Comparison of ENCODE assay signal across 28 mouse cellular contexts in genomic region chr11:49264622-49265021, GRCm38 (mm10). TPM values are rescaled to one million over a fixed set of nuclear protein-coding genes. Genes with fewer than 3 reads are reported as not detected.
DNase-seq lines count a peak whose midpoint lies in the region; ATAC-seq and TF ChIP-seq lines count a peak whose summit lies in the region.
"Had no signal": no experiment of that assay in that cellular context is flagged by ENCODE, and none has a peak within 500 bp of the region (broad histone marks: within the 10 kb centered on the region; RNA-seq: fewer than 3 reads in every experiment).

No protein-coding gene starts in this region.

- ATAC-seq in intestine, postnatal 0 days = peak; percentile 48
- ATAC-seq: hindbrain, postnatal 0 days had no signal

- no peak overlapping the region for H3K4me3 ChIP-seq in lung, adult 2 months (replicated peaks; ENCODE audit: extremely low read depth, low read depth, low read length)
- H3K4me3 ChIP-seq in intestine, postnatal 0 days (ENCODE audit: low read depth, low read length) = no peak overlapping the region
- H3K4me3 ChIP-seq: embryonic facial prominence, embryonic 15.5 days; forebrain, embryonic 10.5 days; heart, embryonic 15.5 days; limb, embryonic 12.5 days; liver, embryonic 13.5 days; midbrain, embryonic 10.5 days had no signal

- no peaks in the 10 kb centered on the region for H3K9me3 ChIP-seq in intestine, postnatal 0 days (ENCODE audit: control insufficient read depth)
- H3K9me3 ChIP-seq: embryonic facial prominence, embryonic 15.5 days; forebrain, embryonic 10.5 days; heart, embryonic 15.5 days; limb, embryonic 12.5 days; liver, embryonic 13.5 days; midbrain, embryonic 10.5 days had no signal

- H3K36me3 ChIP-seq in intestine, postnatal 0 days (ENCODE audit: control insufficient read depth, insufficient read depth) = peaks cover 39% of the 10 kb centered on the region

- peaks cover 17% of the 10 kb centered on the region for H3K4me1 ChIP-seq in lung, adult 2 months (ENCODE audit: control insufficient read depth, insufficient read depth, low read length)
- peaks cover 8% of the 10 kb centered on the region; the same call in 1 of the 2 replicates for H3K4me1 ChIP-seq in intestine, postnatal 0 days (replicated peaks; ENCODE audit: control insufficient read depth, insufficient read depth, low read length)
- H3K4me1 ChIP-seq: embryonic facial prominence, embryonic 15.5 days; forebrain, embryonic 10.5 days; limb, embryonic 12.5 days; midbrain, embryonic 10.5 days had no signal

- no peaks in the 10 kb centered on the region for H3K27me3 ChIP-seq in intestine, postnatal 0 days (replicated peaks; ENCODE audit: control insufficient read depth, insufficient read depth, low read length)
- H3K27me3 ChIP-seq: embryonic facial prominence, embryonic 15.5 days; heart, embryonic 15.5 days; limb, embryonic 12.5 days; liver, embryonic 13.5 days had no signal

- 60% methylated on average over 11 of the region's 11 CpGs for WGBS in lung, adult 2 months
- 45% methylated on average over 11 of the region's 11 CpGs for WGBS in intestine, postnatal 0 days

- no peak for TF ChIP-seq CTCF in lung, adult 2 months (IDR thresholded peaks at IDR 0.05; ENCODE audit: insufficient read depth, low read length)
- TF ChIP-seq CTCF in intestine, postnatal 0 days (IDR thresholded peaks at IDR 0.05; ENCODE audit: low read depth) = no peak

- H3K4me2 ChIP-seq in intestine, postnatal 0 days (replicated peaks; ENCODE audit: low read depth) = no peak overlapping the region
- H3K4me2 ChIP-seq: embryonic facial prominence, embryonic 15.5 days; heart, embryonic 15.5 days; limb, embryonic 12.5 days; liver, embryonic 13.5 days had no signal

- H3K27ac ChIP-seq in intestine, postnatal 0 days (ENCODE audit: low read depth, low read length) = no peak overlapping the region
- H3K27ac ChIP-seq: embryonic facial prominence, embryonic 15.5 days; forebrain, embryonic 10.5 days; heart, embryonic 15.5 days; hindbrain, postnatal 0 days; limb, embryonic 12.5 days; liver, embryonic 13.5 days; macrophage; midbrain, embryonic 10.5 days had no signal

- no peak for TF ChIP-seq POLR2A in lung, adult 2 months (IDR thresholded peaks at IDR 0.05; ENCODE audit: borderline replicate concordance, extremely low read depth, low read depth, low read length)

- peak; percentile 31 for DNase-seq in adrenal gland, postnatal 14 days
- DNase-seq in adrenal gland, adult 18-20 months (ENCODE audit: low spot score in 2 of 2) = no peak
- DNase-seq in lung, postnatal 36 days = peak; percentile 65
- DNase-seq in lung, adult 2 months = no peak
- peak; percentile 34 for DNase-seq in T-cell, adult 2 months (ENCODE audit: low spot score)
- DNase-seq in spleen, postnatal 10 days (ENCODE audit: low spot score in 2 of 2) = no peak
- DNase-seq in kidney, postnatal 14 days = no peak
- DNase-seq: cerebellum, adult 2 months; gastrocnemius, postnatal 14 days; kidney, postnatal 4 days; layer of hippocampus, adult 9-11 months; liver, embryonic 13.5 days; retina, postnatal 1 day had no signal

- no peak overlapping the region for H3K9ac ChIP-seq in intestine, postnatal 0 days (ENCODE audit: low read depth, low read length)
- H3K9ac ChIP-seq: embryonic facial prominence, embryonic 15.5 days; heart, embryonic 15.5 days; limb, embryonic 12.5 days; liver, embryonic 13.5 days had no signal

RNA-seq across cellular contexts. Expression of gene Olfr1393, which starts 13.5 kb away (rescaled TPM):
- total RNA-seq in adrenal gland, postnatal 14 days (2021) = not detected in 2 replicates
- total RNA-seq in adrenal gland, adult 18-20 months (2021) = not detected
- not detected in 2 replicates for polyA plus RNA-seq in lung, adult 2 months (2012; rRNA removed)
- 0.16 TPM in 1 of 2 replicates, not detected in the other for polyA plus RNA-seq in intestine, postnatal 0 days (2015; fragmentation: Nextera tagmentation; extraction: Ambion mirVana)
- total RNA-seq: hematopoietic stem cell, adult 5-6 weeks; hindbrain, postnatal 0 days had no signal
- polyA plus RNA-seq: heart, embryonic 15.5 days; kidney, embryonic 14.5 days; limb, embryonic 12.5 days; liver, embryonic 13.5 days; macrophage had no signal

RNA-seq across cellular contexts. Expression of gene Olfr1392, which starts 20.5 kb away (rescaled TPM):
- not detected in 2 replicates for total RNA-seq in adrenal gland, postnatal 14 days (2021)
- total RNA-seq in adrenal gland, adult 18-20 months (2021) = under 1 TPM in 1 of 2 experiments, not detected in 1; 0.10 TPM
- polyA plus RNA-seq in lung, adult 2 months (2012; rRNA removed) = 0.09 TPM in 1 of 2 replicates, not detected in the other
- polyA plus RNA-seq in intestine, postnatal 0 days (2015; fragmentation: Nextera tagmentation; extraction: Ambion mirVana) = 0.08 TPM in 1 of 2 replicates, not detected in the other
- total RNA-seq: gastrocnemius, postnatal 14 days; heart, adult 18-20 months; hematopoietic stem cell, adult 5-6 weeks; hindbrain, postnatal 0 days had no signal
- polyA plus RNA-seq: embryonic facial prominence, embryonic 15.5 days; forebrain, embryonic 10.5 days; heart, embryonic 15.5 days; hindbrain, postnatal 0 days; kidney, embryonic 14.5 days; liver, embryonic 13.5 days; neural tube, embryonic 11.5 days had no signal

RNA-seq across cellular contexts. Expression of gene Mgat1, which starts 20.6 kb away (rescaled TPM):
- total RNA-seq in adrenal gland, postnatal 14 days (2021) = 95.9 and 96.7 TPM in 2 replicates
- total RNA-seq in adrenal gland, adult 18-20 months (2021) = 100 to 1,000 TPM; 114 to 141 TPM
- 216 and 218 TPM in 2 replicates for polyA plus RNA-seq in lung, adult 2 months (2012; rRNA removed)
- polyA plus RNA-seq in intestine, postnatal 0 days (2015; fragmentation: Nextera tagmentation; extraction: Ambion mirVana) = 59.0 and 62.2 TPM in 2 replicates

RNA-seq across cellular contexts. Expression of gene Olfr10, which starts 39.9 kb away (rescaled TPM):
- total RNA-seq in adrenal gland, postnatal 14 days (2021) = not detected in 2 replicates
- total RNA-seq in adrenal gland, adult 18-20 months (2021) = not detected
- not detected in 2 replicates for polyA plus RNA-seq in lung, adult 2 months (2012; rRNA removed)
- not detected in 2 replicates for polyA plus RNA-seq in intestine, postnatal 0 days (2015; fragmentation: Nextera tagmentation; extraction: Ambion mirVana)
- total RNA-seq: adrenal gland, postnatal 4 days; gastrocnemius, postnatal 14 days; heart, adult 18-20 months; hematopoietic stem cell, adult 5-6 weeks; hindbrain, postnatal 0 days; left cerebral cortex, adult 8-10 months had no signal
- polyA plus RNA-seq: cerebellum, adult 2 months; embryonic facial prominence, embryonic 15.5 days; forebrain, embryonic 10.5 days; heart, embryonic 15.5 days; hindbrain, postnatal 0 days; kidney, embryonic 14.5 days; limb, embryonic 12.5 days; liver, embryonic 13.5 days; macrophage; midbrain, embryonic 10.5 days; neural tube, embryonic 11.5 days; urinary bladder, adult 2 months had no signal

RNA-seq across cellular contexts. Expression of gene Olfr1391, which starts 57.9 kb away (rescaled TPM):
- not detected in 2 replicates for total RNA-seq in adrenal gland, postnatal 14 days (2021)
- not detected for total RNA-seq in adrenal gland, adult 18-20 months (2021)
- polyA plus RNA-seq in lung, adult 2 months (2012; rRNA removed) = not detected in 2 replicates
- not detected in 2 replicates for polyA plus RNA-seq in intestine, postnatal 0 days (2015; fragmentation: Nextera tagmentation; extraction: Ambion mirVana)
- total RNA-seq: adrenal gland, postnatal 4 days; gastrocnemius, postnatal 14 days; heart, adult 18-20 months; hematopoietic stem cell, adult 5-6 weeks; hindbrain, postnatal 0 days; left cerebral cortex, adult 8-10 months had no signal
- polyA plus RNA-seq: cerebellum, adult 2 months; forebrain, embryonic 10.5 days; heart, embryonic 15.5 days; hindbrain, postnatal 0 days; kidney, embryonic 14.5 days; limb, embryonic 12.5 days; liver, embryonic 13.5 days; macrophage; midbrain, embryonic 10.5 days; neural tube, embryonic 11.5 days; urinary bladder, adult 2 months had no signal

Comparison
In these comparisons a context has a peak if more than half of its experiments do, and no peak if none do; other contexts are left out.
1. DNase-seq: peak in adrenal gland, postnatal 14 days (single experiment), lung, postnatal 36 days (single experiment) and T-cell, adult 2 months (single experiment); none in adrenal gland, adult 18-20 months (0 of 2), lung, adult 2 months (single experiment), spleen, postnatal 10 days (0 of 2) and kidney, postnatal 14 days (single experiment).